Mouse (Mus musculus) embryonic fibroblast, embryonic 13.5 days (primary cell): ENCODE measurements around the gene Med17.

Source experiments
- CTCF ChIP-seq: IDR thresholded peaks from 2 replicates; pipeline ENCODE4 v1.5.1; 2011; ENCODE audit warnings: mild to moderate bottlenecking, control low read depth, low read length, moderate library complexity, borderline replicate concordance; ENCODE audit not compliant: insufficient read depth
- POLR2A ChIP-seq: IDR thresholded peaks from 2 replicates; pipeline ENCODE4 v1.6.1; 2011; ENCODE audit warnings: low read depth, mild to moderate bottlenecking, control low read depth, low read length, moderate library complexity

GRCm38 (mm10) chr9:15310179-15310578 lies 30.4 kb upstream of the Med17 start:
- no peak for TF ChIP-seq CTCF
- TF ChIP-seq POLR2A: no peak
